Mouse (Mus musculus): Measurements from ENCODE around the gene Chrng.

- TF ChIP-seq FLI1 (IDR thresholded peaks at IDR 0.05; ENCODE audit: low read length) (no peak), GATA1 (IDR thresholded peaks at IDR 0.05; ENCODE audit: borderline replicate concordance, low read length) (no peak)
These were observed 2.6 kb upstream of the Chrng start for GRCm38 (mm10) chr1:87201848-87202247.

Measured in megakaryocyte, embryonic 14.5 days (primary cell).